21 mouse cellular contexts compared by ENCODE assay signal in genomic region chr14:77848349-77848748, GRCm38 (mm10). TPM values are rescaled to one million over a fixed set of nuclear protein-coding genes. Genes with fewer than 3 reads are reported as not detected.
A peak's percentile ranks its signal among the peaks of the same experiment; 100 is the strongest.
DNase-seq lines count a peak whose midpoint lies in the region; ATAC-seq and TF ChIP-seq lines count a peak whose summit lies in the region.
"Had no signal": no experiment of that assay in that cellular context is flagged by ENCODE, and none has a peak within 500 bp of the region (broad histone marks: within the 10 kb centered on the region; RNA-seq: fewer than 3 reads in every experiment).

No protein-coding gene starts in this region.

- H3K9ac ChIP-seq in forebrain, embryonic 13.5 days = no peak overlapping the region
- H3K9ac ChIP-seq in forebrain, postnatal 0 days = no peak overlapping the region
- H3K9ac ChIP-seq in heart, embryonic 12.5 days = no peak overlapping the region
- H3K9ac ChIP-seq: liver, embryonic 13.5 days; lung, embryonic 15.5 days; midbrain, embryonic 13.5 days had no signal

- TF ChIP-seq CTCF in forebrain, postnatal 0 days (IDR thresholded peaks at IDR 0.05; ENCODE audit: low read depth) = no peak

- no peaks in the 10 kb centered on the region for H3K4me1 ChIP-seq in forebrain, embryonic 13.5 days
- no peaks in the 10 kb centered on the region for H3K4me1 ChIP-seq in forebrain, postnatal 0 days (ENCODE audit: insufficient read depth)
- peaks cover 17% of the 10 kb centered on the region for H3K4me1 ChIP-seq in heart, embryonic 12.5 days (replicated peaks)
- H3K4me1 ChIP-seq: hindbrain, embryonic 10.5 days; lung, embryonic 15.5 days; midbrain, embryonic 13.5 days had no signal

- H3K4me2 ChIP-seq in forebrain, embryonic 13.5 days = no peak overlapping the region
- H3K4me2 ChIP-seq in forebrain, postnatal 0 days (ENCODE audit: low read depth) = no peak overlapping the region
- no peak overlapping the region for H3K4me2 ChIP-seq in heart, embryonic 12.5 days
- H3K4me2 ChIP-seq: liver, embryonic 13.5 days; lung, embryonic 15.5 days; midbrain, embryonic 13.5 days had no signal

- H3K27me3 ChIP-seq in forebrain, embryonic 13.5 days = no peaks in the 10 kb centered on the region
- no peaks in the 10 kb centered on the region for H3K27me3 ChIP-seq in forebrain, postnatal 0 days (ENCODE audit: insufficient read depth, low read length)
- H3K27me3 ChIP-seq in heart, embryonic 12.5 days (replicated peaks) = no peaks in the 10 kb centered on the region
- H3K27me3 ChIP-seq: liver, embryonic 13.5 days; lung, embryonic 15.5 days; midbrain, embryonic 13.5 days had no signal

- WGBS in forebrain, embryonic 13.5 days = 91% methylated on average over 1 of the region's 1 CpGs
- 79% methylated on average over 1 of the region's 1 CpGs for WGBS in forebrain, postnatal 0 days
- WGBS in heart, embryonic 12.5 days = 88% methylated on average over 1 of the region's 1 CpGs

- H3K4me3 ChIP-seq in forebrain, embryonic 13.5 days = no peak overlapping the region
- no peak overlapping the region for H3K4me3 ChIP-seq in forebrain, postnatal 0 days (ENCODE audit: low read depth, low read length)
- no peak overlapping the region for H3K4me3 ChIP-seq in heart, embryonic 12.5 days
- H3K4me3 ChIP-seq: hindbrain, embryonic 10.5 days; limb, embryonic 10.5 days; liver, embryonic 13.5 days; lung, embryonic 15.5 days; midbrain, embryonic 13.5 days had no signal

- H3K9me3 ChIP-seq in forebrain, embryonic 13.5 days (replicated peaks) = no peaks in the 10 kb centered on the region
- H3K9me3 ChIP-seq in forebrain, postnatal 0 days (ENCODE audit: low read length) = no peaks in the 10 kb centered on the region
- H3K9me3 ChIP-seq in heart, embryonic 12.5 days (replicated peaks) = no peaks in the 10 kb centered on the region
- H3K9me3 ChIP-seq: hindbrain, embryonic 10.5 days; limb, embryonic 10.5 days; liver, embryonic 13.5 days; lung, embryonic 15.5 days; midbrain, embryonic 13.5 days had no signal

- H3K36me3 ChIP-seq in forebrain, embryonic 13.5 days (ENCODE audit: poor library complexity, severe bottlenecking) = peaks cover 4% of the 10 kb centered on the region
- H3K36me3 ChIP-seq in forebrain, postnatal 0 days (ENCODE audit: insufficient read depth) = no peaks in the 10 kb centered on the region
- peaks cover 14% of the 10 kb centered on the region for H3K36me3 ChIP-seq in heart, embryonic 12.5 days
- H3K36me3 ChIP-seq: liver, embryonic 13.5 days; lung, embryonic 15.5 days had no signal

- DNase-seq in forebrain, postnatal 0 days = no peak
- DNase-seq in right cerebral cortex, adult 18-20 months = peak; percentile 18
- no peak for DNase-seq in right cerebral cortex, postnatal 36 days (ENCODE audit: low spot score in 2 of 2)
- peak; percentile 47 for DNase-seq in ZHBTc4 (ENCODE audit: low read depth, low spot score)
- no peak for DNase-seq in urinary bladder, postnatal 25 days (ENCODE audit: low spot score)
- DNase-seq: adrenal gland, postnatal 14 days; cerebellum, adult 8-10 months; embryo, embryonic 11 days; kidney, adult 9 months; kidney, postnatal 4 days; liver, embryonic 13.5 days; right cerebral cortex, postnatal 4 days had no signal

- peak; percentile 53; the same call in 1 of the 2 replicates for ATAC-seq in forebrain, embryonic 13.5 days
- no peak for ATAC-seq in forebrain, postnatal 0 days
- peak; percentile 27; the same call in 1 of the 2 replicates for ATAC-seq in megakaryocyte progenitor cell, adult 5-6 weeks (replicated peaks; ENCODE audit: poor library complexity)
- ATAC-seq in heart, embryonic 12.5 days (ENCODE audit: insufficient number of reproducible peaks, low FRiP score) = no peak
- ATAC-seq: midbrain, embryonic 13.5 days had no signal

- H3K27ac ChIP-seq in forebrain, embryonic 13.5 days = no peak overlapping the region
- H3K27ac ChIP-seq in forebrain, postnatal 0 days (ENCODE audit: low read depth, low read length) = no peak overlapping the region
- H3K27ac ChIP-seq in heart, embryonic 12.5 days (ENCODE audit: poor library complexity, severe bottlenecking) = no peak overlapping the region
- H3K27ac ChIP-seq: hindbrain, embryonic 10.5 days; limb, embryonic 10.5 days; liver, embryonic 13.5 days; lung, embryonic 15.5 days; macrophage; midbrain, embryonic 13.5 days had no signal

RNA-seq across cellular contexts. Expression of gene Dnajc15, which starts 26.6 kb away (rescaled TPM):
- polyA plus RNA-seq in forebrain, embryonic 13.5 days (2015; fragmentation: Nextera tagmentation; extraction: Ambion mirVana) = 82.7 and 89.9 TPM in 2 replicates
- total RNA-seq in forebrain, postnatal 0 days (2014; rRNA removed) = 10.0 and 12.4 TPM in 2 replicates
- polyA plus RNA-seq in forebrain, postnatal 0 days (2015; fragmentation: Nextera tagmentation; extraction: Ambion mirVana) = 77.7 and 90.2 TPM in 2 replicates
- total RNA-seq in megakaryocyte progenitor cell, adult 5-6 weeks (2015) = 77.4 and 101 TPM in 2 replicates
- 66.5 and 77.4 TPM in 2 replicates for total RNA-seq in megakaryocyte progenitor cell, adult 5-6 weeks (2017)
- 123 and 126 TPM in 2 replicates for polyA plus RNA-seq in heart, embryonic 12.5 days (2016; fragmentation: Nextera tagmentation; extraction: Ambion mirVana)
- total RNA-seq: MEL had no signal

RNA-seq across cellular contexts. Expression of gene Epsti1, which starts 55.7 kb away (rescaled TPM):
- polyA plus RNA-seq in forebrain, embryonic 13.5 days (2015; fragmentation: Nextera tagmentation; extraction: Ambion mirVana) = 0.17 and 0.24 TPM in 2 replicates
- 0.33 and 0.54 TPM in 2 replicates for total RNA-seq in forebrain, postnatal 0 days (2014; rRNA removed)
- 0.45 and 0.97 TPM in 2 replicates for polyA plus RNA-seq in forebrain, postnatal 0 days (2015; fragmentation: Nextera tagmentation; extraction: Ambion mirVana)
- 11.1 and 13.2 TPM in 2 replicates for total RNA-seq in megakaryocyte progenitor cell, adult 5-6 weeks (2015)
- total RNA-seq in megakaryocyte progenitor cell, adult 5-6 weeks (2017) = 29.6 and 36.9 TPM in 2 replicates
- polyA plus RNA-seq in heart, embryonic 12.5 days (2016; fragmentation: Nextera tagmentation; extraction: Ambion mirVana) = 0.29 and 0.45 TPM in 2 replicates
- total RNA-seq: MEL had no signal

Comparison
In these comparisons a context has a peak if more than half of its experiments do, and no peak if none do; other contexts are left out.
1. ATAC-seq: peak in forebrain, embryonic 13.5 days (single experiment) and megakaryocyte progenitor cell, adult 5-6 weeks (single experiment); none in forebrain, postnatal 0 days (single experiment) and heart, embryonic 12.5 days (single experiment).
2. DNase-seq: peak in right cerebral cortex, adult 18-20 months (single experiment) and ZHBTc4 (single experiment); none in forebrain, postnatal 0 days (single experiment), right cerebral cortex, postnatal 36 days (0 of 2) and urinary bladder, postnatal 25 days (single experiment).